Mouse (Mus musculus): ENCODE measurements around the gene Glg1.
"Not testable (repeated sequence)": the region's sequence is repeated elsewhere in the genome, so short reads cannot be mapped to it uniquely, and the experiment has no call there.

Gene Glg1

DNA sequence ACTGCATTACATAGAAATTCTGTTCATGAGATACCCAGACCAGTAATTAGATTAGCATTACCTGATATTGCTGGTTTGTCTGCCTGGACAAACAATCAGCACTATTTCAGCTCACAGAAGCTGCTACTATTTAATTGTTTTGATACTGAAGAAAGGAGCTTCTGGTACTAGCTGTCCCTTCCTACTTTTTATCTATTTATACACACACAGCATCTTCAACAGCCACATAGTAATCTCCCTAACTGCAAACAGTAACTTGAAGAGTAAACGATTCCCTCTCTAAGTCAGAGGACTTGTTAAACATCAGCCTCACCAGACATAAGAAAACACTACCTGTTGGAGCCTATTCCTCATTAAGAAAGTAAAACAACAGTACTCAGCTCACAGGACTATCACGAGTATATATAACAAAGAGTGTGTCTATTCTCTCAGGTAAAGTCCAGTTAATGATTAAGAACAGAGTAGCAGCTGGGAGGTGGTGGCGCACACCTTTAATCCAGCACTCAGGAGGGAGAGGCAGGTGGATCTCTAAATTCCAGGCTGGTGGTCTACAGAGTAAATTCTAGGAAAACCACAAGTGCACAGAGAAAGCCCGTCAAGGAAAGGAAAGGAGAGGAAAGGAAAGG is 6.4 kb downstream of the Glg1 start:
- DNase-seq (ENCODE audit: low spot score in 2 of 2), result no peak

DNA sequence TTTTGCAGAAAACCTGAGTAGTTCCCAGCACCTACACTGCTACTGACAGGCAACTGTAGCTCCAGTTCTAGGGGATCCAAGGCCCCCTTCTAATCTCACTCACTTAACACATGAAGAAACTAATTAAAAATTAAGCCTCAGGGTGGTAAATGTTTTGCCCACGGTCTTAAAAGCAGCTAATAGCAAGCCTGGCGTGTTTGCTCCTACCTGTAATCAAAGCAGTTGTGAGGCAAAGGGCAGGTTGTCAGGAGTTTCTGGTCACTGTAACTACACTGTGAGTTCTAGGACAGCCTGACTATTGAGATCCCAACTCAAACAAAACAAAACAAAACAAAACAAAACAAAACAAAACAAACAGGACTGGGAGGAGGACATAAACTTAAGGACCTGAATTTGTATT is 8.9 kb downstream of the Glg1 start:
- DNase-seq (ENCODE audit: low spot score in 2 of 2), result no peak

DNA sequence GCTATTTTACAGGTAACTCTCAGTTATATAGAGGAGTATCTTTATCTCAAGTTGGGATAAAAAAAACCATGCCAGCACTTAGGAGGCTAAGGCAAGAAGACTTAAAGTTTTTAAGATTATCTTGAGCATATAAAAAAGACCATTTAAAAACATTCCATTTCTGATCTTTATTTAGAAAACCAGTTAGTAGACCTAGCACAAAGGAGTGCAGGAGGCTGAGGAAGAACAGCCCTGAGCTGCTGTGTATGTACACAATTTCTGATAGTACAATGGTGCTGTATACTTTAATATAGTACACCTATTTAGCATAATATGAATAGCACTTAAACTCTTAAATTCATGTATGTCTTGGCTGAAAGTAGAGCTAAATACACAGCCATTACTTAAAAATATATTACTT is 10.9 kb downstream of the Glg1 start:
- DNase-seq (ENCODE audit: low spot score in 2 of 2), result no peak

DNA sequence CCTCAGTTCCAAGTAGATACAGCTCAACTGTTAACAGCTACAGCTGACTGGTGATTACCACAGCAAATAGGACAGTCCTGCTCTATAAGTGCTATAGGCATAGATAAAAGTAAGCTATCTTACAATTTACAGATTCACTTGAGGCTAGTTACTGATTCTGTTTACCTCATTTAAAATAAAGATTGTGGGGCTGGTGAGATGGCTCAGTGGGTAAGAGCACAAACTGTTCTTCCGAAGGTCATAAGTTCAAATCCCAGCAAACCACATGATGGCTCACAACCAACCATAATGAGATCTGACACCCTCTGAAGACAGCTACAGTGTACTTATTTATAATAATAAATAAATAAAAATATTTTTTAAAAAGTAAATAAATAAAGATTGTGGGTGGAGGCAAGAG is 12.2 kb downstream of the Glg1 start:
- DNase-seq (ENCODE audit: low spot score in 2 of 2), result not testable (repeated sequence)

DNA sequence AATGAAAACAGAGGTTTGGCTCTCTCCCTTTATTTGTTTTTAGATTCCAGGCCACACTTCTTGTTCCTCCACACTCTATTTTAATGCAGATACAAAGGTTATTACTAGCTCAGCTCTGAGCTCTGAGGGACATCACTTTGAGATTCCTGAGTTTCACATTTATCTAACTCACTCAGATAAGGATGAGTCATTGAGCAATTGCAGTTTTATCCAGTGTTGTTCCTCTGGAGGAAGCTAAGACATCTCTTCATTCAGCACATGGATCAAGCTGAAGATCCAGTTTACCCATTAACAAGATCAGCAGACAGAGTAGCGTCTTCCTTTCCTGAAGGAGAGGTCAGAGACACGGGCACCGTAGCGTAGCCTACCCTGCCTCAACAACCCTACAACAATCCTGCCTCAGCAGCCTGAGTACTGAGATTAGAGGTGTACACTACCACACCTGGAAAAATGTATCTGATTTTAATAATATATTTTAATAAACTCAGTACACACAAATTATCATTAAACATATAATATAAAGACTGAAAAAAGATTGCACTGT is 12.7 kb downstream of the Glg1 start:
- DNase-seq (ENCODE audit: low spot score in 2 of 2), result no peak

DNA sequence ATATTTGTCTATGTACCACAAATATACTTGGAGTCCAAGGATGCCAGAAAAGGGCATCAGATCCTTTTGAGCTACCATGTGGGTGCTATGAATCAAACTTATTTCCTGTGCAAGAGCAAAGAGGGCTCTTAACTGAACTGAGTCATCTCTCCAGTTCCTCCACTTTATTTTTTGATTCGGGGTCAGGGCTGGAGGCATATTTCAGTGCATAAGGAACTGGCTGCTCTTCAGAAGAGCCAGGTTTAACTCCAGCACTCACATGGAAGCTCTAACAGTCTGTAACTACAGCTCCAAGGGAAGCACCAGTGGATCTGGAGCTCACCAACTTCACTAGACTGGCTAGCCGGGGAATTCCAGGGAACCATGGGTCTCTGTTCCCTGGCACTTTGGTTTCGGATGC is 21.7 kb downstream of the Glg1 start:
- DNase-seq (ENCODE audit: low spot score in 2 of 2), result no peak

DNA sequence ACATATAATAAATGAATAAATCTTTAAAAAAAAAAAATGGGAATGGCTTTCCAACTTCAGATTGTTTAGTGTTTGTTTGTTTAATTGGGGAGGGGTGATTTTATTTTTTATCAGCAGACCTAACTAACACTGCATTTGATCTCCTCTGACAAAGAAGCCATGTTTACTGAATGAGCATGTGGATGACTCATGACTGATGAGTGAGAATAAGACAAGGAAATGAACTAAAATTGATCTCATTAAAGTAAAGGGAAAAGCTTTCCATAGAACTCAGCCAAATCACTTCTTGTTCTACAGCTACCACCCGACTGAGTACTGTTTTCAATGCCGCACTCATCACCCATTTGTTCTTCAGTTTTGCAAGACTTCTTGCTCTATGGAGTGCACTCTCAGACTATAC is 25.3 kb downstream of the Glg1 start:
- no peak for DNase-seq (ENCODE audit: low spot score in 2 of 2)

DNA sequence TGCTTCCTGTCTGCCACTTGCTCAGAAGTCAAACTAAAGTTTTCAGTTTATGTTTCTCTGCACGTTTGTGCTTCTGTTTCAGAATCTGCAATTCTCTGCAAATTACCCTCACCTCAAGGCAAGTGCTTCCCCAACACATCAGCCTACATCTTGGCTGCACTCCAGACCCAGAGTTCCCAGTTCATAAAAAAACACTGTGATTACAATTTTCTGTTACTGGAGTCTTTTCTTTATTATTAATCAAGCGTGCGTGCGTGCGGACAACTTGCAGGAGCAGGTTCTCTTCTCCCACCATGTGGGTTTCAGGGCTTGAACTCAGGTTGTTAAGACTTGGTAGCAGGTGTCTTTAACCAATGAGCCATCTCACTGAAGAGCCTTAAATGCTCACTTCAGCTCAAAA is 34.9 kb downstream of the Glg1 start:
- no peak for DNase-seq (ENCODE audit: low spot score in 2 of 2)

DNA sequence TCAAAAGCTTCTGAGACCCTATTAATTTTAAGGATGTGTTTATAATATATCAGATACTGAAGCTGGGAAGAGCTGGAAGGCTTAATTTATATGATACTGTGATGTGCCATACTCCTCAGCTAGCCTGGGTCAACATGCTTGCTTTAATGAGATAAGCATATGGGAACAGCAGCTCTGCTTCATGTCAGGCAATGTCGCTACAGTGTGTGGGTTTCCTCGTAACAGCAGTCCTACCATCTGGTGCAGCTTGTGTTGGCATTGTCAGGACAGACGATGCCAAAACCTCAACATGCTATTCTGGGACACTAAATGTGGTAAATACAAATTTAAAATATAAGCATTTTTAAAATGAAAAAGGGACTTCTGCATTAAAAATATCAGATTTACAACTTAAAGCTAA is 40.9 kb downstream of the Glg1 start:
- DNase-seq (ENCODE audit: low spot score in 2 of 2), result no peak

DNA sequence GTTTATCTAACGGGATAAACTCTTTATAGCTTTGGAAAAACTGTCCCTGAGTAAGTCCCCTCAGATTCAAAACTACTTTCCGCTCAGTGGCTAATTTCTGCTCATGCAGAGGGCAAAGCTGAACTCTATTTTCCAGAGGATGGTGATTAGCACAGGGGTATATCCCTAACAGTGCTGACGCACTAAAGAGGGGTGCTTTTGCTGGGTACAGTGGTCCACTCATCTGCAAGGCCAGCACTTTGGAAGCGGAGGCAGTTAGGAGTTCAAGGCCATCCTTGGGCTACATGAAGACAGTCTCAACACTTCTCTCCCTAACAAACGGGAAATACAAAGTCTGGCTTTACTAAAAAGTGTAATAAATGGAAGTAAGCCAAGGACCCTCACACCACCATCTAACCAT is 45.6 kb downstream of the Glg1 start:
- DNase-seq (ENCODE audit: low spot score in 2 of 2), result no peak

DNA sequence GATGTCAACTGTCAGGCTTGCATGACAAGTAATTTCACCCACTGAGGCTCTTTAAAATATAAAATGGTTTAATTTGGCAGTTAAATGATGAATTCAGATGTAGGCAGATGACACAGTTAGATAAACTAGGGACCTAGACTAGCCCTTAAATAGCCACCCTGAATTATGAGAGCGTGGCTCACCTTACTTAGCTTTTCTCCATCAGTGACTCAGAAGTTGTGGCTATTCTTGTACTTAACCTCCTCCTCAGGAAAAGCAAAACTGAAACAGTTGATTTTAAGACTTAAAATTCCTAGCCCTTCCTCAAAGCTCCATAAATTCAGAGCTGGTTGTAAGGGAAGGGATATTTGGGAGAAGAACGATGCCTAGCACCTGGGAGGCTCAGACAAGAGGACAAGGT is 47.8 kb downstream of the Glg1 start:
- DNase-seq (ENCODE audit: low spot score in 2 of 2), result no peak

DNA sequence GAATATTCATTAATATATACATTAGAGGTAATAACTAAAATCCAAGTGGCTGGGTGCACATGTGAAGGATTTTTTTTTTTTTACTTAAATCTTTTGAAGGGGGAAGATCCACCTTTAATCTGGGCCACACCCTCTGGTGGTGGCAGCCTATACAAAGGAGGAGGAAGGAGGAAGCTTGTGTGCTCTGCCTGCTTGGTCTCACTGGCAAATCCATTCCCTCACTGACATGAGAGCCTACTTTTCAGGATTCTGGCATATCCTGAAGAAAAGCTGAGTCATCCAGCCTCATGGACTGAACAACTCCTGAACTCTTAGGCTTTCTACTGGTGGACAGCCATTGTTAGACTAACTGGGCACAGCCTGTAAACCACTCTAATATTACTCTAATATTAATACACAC is 49.1 kb downstream of the Glg1 start:
- DNase-seq (ENCODE audit: low spot score in 2 of 2), result no peak

DNA sequence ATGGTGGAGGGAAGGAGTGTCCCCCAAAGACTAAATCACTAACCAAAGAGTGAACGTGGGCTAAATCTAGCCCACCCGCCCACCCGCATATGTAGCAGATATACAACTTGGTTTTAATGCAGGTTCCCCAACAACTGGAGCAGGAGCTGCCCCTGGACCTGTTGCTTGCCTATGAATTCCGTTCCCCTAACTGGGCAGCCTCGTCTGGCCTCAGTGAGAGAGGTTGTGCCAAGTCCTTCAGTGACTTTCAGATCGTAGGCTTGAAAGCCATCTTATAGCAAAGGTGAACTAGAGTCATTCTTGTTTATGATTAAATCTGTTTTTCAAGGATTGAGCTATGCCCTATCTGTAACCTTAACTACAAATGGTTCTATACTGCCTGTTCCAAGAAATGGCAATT is 52.7 kb downstream of the Glg1 start:
- DNase-seq (ENCODE audit: low spot score in 2 of 2), result no peak

DNA sequence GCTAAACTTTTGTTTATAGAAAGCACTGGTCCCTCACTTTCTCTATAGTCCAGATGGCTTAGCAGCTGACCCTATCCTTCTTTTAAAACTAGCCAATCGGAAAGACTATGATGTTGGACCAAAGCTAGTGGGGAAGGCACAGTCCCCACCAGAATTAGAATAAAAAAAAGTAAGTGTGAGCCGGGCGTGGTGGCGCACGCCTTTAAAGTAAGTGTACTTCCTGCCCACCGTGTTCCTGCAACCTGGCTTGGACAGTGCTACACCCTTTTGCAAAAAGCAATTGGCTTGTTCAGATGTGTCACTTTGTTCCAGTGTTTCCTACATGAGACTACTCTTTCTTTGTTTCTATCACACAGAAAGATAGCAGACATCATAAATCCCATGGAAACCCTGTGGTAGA is 54.0 kb downstream of the Glg1 start:
- DNase-seq (ENCODE audit: low spot score in 2 of 2), result no peak

DNA sequence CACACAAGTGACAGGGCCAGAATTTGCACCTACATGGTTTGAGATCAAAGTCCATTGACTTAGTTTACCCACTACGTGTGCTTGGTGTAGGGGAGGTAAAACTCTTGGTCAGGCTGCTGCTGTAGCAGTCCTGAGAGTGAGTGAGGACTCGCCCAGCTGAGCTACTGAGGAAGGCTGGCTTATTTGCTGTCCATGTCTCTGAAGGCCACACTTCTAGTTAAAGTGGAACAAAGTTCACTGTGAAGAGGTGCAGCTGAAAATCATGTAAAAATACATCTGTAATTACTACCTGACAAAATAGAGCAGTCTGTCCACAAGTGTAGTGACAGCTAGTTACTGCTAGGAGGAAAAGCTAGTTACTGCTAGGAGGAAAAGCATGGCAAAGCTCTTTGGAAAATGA is 55.7 kb downstream of the Glg1 start:
- DNase-seq (ENCODE audit: low spot score in 2 of 2), result no peak

DNA sequence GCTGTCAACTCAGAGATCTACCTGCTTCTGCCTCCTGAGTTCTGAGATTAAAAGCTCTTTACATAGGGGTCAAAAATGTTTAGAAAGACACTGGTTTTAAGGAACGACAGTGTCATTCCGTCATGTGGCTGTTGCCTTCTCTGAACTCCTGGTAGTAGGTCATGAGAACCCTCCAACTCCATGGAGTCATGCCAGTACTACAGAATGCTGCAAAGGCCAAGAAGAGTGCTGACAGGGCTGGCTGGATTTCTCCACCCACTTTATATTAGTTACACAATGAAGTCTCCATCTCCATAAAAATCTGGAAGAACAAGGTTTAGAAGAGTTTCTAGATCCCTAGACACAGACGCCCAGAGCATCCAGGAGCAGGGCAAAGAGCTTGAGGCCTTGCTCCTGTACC is 61.0 kb downstream of the Glg1 start:
- DNase-seq (ENCODE audit: low spot score in 2 of 2), result no peak

DNA sequence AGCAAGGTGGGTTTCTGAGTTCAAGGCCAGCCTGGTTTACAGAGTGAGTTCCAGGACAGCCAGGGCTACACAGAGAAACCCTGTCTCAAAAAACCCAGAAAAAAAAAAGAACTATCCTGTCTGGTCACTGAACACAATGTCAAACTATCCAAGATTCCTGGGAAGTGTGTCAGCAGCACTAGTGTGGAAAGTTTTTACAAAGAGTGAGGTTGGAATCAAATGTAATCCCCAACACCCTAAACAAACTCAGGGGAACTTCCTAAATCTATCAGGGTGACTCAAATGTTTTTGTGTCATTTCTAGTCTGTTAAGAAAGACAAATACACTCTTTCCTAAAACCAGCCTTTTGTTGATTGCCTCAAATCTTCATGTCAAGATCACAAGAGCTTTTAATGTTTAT is 62.8 kb downstream of the Glg1 start:
- DNase-seq (ENCODE audit: low spot score in 2 of 2), result no peak

DNA sequence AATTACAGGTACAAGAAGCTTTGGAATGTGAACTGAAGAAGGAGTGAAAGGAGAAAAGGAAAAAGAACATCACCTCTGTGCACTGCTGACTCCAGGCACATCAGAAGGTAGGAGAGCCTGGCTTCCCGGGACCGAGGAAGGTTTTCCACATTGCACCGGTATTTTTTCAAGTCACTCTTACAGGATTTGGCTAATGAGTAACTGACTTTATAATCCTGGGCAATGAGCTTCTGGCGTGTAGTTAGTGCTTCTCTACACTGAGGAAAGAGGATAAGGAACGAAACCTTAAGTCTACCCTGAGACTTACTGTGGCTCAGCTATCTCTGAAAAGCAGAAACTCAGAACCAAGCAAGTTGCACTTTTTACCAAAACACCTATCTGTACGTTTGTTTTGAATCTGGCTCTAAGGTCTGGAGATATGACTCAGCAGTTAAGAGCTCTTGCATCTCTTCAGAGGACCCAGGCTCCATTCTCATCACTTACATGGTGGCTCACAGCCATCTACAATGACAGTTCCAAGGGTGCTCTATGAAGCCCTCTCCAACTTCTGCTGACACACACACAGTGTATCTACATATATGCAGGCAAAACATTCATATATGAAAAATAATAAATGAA is 70.3 kb downstream of the Glg1 start:
- DNase-seq (ENCODE audit: low spot score in 2 of 2), result no peak

DNA sequence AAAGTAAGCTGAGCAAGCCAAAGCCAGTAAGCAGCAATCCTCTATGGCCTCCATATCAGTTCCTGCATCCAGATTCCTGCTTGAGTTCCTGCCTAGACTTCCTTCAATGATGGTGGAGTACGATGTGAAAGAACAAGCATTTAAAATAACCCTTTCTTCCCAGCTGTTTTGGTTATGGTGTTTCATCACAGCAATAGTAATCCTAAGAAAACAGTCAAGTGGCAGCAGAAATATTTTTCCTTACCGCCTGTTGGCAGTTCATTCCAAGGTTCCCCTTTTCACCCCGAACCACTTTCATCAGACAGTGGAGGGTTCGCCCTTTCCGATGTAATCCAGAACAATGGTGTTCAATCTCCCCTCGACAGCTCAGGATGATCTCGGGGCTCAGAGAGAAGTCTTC is 71.5 kb downstream of the Glg1 start:
- DNase-seq (ENCODE audit: low spot score in 2 of 2), result no peak

DNA sequence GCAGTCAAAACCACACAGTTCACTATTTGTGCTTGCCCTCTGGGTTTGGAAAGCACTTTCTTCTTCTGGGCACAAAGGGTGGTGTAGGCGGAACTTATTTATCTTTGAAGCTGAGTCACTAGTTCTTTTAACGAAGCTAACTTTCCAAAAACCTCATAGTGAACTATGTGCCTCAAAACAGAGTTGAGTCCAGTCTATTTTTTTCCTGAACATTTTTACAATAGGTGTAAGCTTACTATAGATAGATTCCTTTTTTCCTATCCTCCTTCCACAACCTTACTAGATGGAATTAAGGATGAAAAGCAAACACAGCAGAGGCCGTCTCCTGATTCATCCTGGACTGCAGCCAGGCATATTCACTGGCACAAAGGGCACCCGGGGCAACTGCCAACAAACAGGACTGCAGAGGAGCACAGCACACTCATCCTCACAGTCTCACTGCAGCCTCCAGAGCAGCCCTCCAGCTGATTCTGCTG is 73.5 kb downstream of the Glg1 start:
- no peak for DNase-seq (ENCODE audit: low spot score in 2 of 2)

DNA sequence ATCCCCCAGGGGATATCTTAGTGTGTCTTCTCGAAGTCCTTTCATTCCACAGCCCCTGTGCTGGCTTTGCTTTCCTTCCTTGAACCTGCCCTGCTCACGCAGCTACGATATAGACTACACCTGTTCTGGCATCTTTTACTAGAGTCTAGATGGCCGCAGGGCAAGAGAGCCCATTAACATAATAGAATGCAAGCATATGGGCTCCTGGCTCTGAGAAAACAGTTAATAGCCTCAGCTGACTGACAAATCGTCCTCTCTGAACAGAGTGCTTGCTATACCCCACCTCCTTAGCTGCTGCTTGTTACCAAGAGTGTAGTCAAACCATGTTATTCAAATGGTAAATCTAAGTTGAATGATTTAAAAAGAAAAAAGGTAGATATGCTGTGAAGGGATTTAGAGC is 87.4 kb downstream of the Glg1 start:
- no peak for DNase-seq (ENCODE audit: low spot score in 2 of 2)

DNA sequence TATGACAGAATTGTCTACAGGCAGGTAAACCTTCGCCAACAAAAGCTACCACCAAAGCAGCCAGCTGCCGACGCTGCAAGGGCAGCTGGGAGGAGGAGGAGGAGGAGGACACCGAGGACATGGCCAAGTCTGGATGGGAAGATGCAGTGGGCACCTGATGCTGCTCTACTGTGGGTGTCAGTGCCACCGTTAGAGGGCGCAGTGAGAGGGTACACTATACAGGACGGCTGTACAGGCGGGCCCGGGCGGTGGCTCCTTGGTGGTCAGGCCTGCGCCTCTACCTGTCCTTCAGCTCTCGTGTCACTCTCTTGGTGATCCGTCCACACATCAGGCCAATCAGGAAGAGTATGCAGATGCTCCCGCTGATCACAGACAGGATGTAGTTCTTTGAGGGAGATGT is 101.4 kb downstream of the Glg1 start:
- DNase-seq (ENCODE audit: low spot score in 2 of 2), result peak; percentile 46 to 83

DNA sequence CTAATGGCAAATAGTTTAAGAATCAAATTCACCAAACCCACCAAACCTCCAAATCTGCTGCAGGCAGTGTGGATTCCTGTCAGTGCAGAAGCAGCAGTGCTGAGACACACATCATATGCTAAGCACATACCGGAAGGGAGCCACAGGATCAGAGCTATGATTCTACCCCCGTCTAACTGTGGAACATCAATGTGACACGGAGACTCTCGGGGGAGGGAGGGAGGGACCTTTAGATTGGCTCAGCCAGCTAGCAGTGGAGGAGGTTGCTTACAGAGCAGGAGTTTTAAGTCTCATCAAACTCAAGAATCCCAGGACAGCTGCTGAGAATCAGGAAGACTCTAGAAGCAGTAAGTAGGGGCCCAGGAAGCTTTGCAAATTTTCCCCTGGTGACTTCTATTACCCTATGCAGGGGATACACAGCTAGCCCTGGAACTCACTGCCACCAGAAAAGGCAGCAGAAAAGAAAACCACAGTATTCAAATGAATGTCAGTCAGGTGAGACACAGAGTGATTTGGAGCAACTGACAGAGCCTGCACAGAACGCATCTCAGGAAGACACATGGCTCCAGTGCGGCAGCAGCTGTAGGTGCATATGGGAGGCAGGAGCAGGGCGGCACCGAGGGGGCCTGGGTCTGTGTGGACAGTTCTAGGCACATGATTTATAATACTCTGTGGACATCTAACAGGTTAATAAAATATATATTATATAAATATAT is 103.1 kb downstream of the Glg1 start:
- DNase-seq (ENCODE audit: low spot score in 2 of 2), result no peak
